Mouse (Mus musculus) ES-E14 (cell line): ENCODE results near the gene Nudt1. TPM values are rescaled to one million over a fixed set of nuclear protein-coding genes. Genes with fewer than 3 reads are reported as not detected.

Experiments
- DNase-seq: peaks from one replicate; pipeline ENCODE4 v3.0.0-alpha.2; 2013; ENCODE audit warnings: low read depth, low spot score
- H3K27ac ChIP-seq: 2 replicates; pipeline ENCODE4 v1.5.1; 2012; ENCODE audit warnings: low read depth, mild to moderate bottlenecking, low read length, moderate library complexity, mixed read lengths; ENCODE audit not compliant: poor library complexity, insufficient read depth, severe bottlenecking
- H3K36me3 ChIP-seq: 2 replicates; pipeline ENCODE4 v1.6.1; 2012; ENCODE audit warnings: mild to moderate bottlenecking, low read length, moderate library complexity, mixed read lengths; ENCODE audit not compliant: control insufficient read depth, poor library complexity, insufficient read depth, severe bottlenecking
- H3K4me1 ChIP-seq, 2 experiments: fragments of 150-350 bp in 1 of 2; sonication (generic) in 1 of 2; 2 replicates each; pipeline ENCODE4 v1.6.1; 2012; ENCODE audit warnings: low read length in 2 of 2, mild to moderate bottlenecking in 1 of 2, mixed read lengths in 1 of 2; ENCODE audit not compliant: control insufficient read depth in 2 of 2, insufficient read depth in 2 of 2, poor library complexity in 1 of 2
- H3K4me3 ChIP-seq, 2 experiments: fragments of 150-350 bp in 1 of 2; sonication (generic) in 1 of 2; 2 replicates each; pipeline ENCODE4 v1.5.1; 2012; ENCODE audit warnings: low read length in 2 of 2, low read depth in 1 of 2, mild to moderate bottlenecking in 1 of 2, mixed read lengths in 1 of 2; ENCODE audit not compliant: insufficient read depth in 1 of 2, poor library complexity in 1 of 2, severe bottlenecking in 1 of 2
- H3K9ac ChIP-seq: 2 replicates; pipeline ENCODE4 v1.6.1; 2012; ENCODE audit warnings: low read depth, mild to moderate bottlenecking, low read length, mixed read lengths; ENCODE audit not compliant: poor library complexity, insufficient read depth, severe bottlenecking
- H3K9me3 ChIP-seq: fragments of 150-350 bp; sonication (generic); 2 replicates; pipeline ENCODE4 v1.6.1; 2012; ENCODE audit warnings: low read depth, mild to moderate bottlenecking, low read length; ENCODE audit not compliant: control insufficient read depth, insufficient read depth
- CHD2 ChIP-seq: IDR thresholded peaks from 2 replicates; pipeline ENCODE4 v1.6.1; 2014; ENCODE audit warnings: mild to moderate bottlenecking, low read depth, low read length, inconsistent platforms
- HCFC1 ChIP-seq: IDR thresholded peaks from 2 replicates; pipeline ENCODE4 v1.6.1; 2012; ENCODE audit warnings: low read length, inconsistent platforms, borderline replicate concordance; ENCODE audit not compliant: insufficient read depth
- MAFK ChIP-seq: IDR thresholded peaks from 2 replicates; pipeline ENCODE4 v1.6.1; 2014; ENCODE audit warnings: mild to moderate bottlenecking, low read depth, low read length, inconsistent platforms; ENCODE audit not compliant: insufficient read depth
- ZC3H11A ChIP-seq: IDR thresholded peaks from 2 replicates; pipeline ENCODE4 v1.6.1; 2012; ENCODE audit warnings: low read depth, mild to moderate bottlenecking, inconsistent platforms, low read length, borderline replicate concordance
- ZNF384 ChIP-seq: IDR thresholded peaks from 2 replicates; pipeline ENCODE4 v1.6.1; 2012; ENCODE audit warnings: low read depth, low read length, inconsistent platforms
- in situ Hi-C, 2 experiments: fragments of 600-800 bp; cut with MboI; formaldehyde crosslinking; loops; one replicate each; pipeline ENCODE4 v1.15.1; 2025; ENCODE audit warnings: low sequenced_read_pairs in 2 of 2, inconsistent platforms in 1 of 2; ENCODE audit not compliant: unreplicated experiment in 2 of 2
- total RNA-seq: library from RNA; depleted of rRNA; stranded (reverse); fragments of 300-350 nt; gene quantifications from 2 replicates; pipeline ENCODE4 v1.2.3, GENCODE M21; 2012

Nudt1 gene
- total RNA-seq, 1 experiment, result 67.7 TPM

DNA sequence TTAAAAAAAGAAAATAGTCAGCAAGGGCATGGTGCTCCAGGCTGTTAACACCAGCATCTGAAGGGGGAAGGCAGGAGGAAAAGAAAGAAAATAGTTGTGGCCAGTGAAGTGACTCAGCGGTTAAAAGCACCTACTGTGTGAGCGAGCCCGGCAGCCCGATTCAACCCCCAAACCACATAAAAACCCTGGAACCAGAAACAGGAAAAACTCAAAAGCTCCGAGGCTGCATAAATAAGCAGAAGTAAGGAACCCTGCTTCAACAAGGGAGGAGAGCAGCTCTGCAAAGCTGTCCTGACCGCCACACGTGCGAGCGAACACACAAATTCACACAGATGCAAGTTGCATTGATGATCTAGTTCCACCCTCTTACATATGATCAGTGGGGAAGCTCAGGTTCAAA lies 28.4 kb downstream of the Nudt1 start:
- Histone ChIP-seq H3K9ac (no peak overlapping the region), H3K9me3 (no peaks in the 10 kb centered on the region), H3K36me3 (peaks cover 44% of the 10 kb centered on the region), H3K27ac (no peak overlapping the region; the same call in 1 of the 2 replicates), H3K4me3 (no peak overlapping the region), H3K4me1 (no peaks in the 10 kb centered on the region)
- TF ChIP-seq MAFK (no peak), HCFC1 (no peak), ZC3H11A (no peak), CHD2 (no peak), ZNF384 (no peak)
- in situ Hi-C loops, result no loop called here
- no peak for DNase-seq

DNA sequence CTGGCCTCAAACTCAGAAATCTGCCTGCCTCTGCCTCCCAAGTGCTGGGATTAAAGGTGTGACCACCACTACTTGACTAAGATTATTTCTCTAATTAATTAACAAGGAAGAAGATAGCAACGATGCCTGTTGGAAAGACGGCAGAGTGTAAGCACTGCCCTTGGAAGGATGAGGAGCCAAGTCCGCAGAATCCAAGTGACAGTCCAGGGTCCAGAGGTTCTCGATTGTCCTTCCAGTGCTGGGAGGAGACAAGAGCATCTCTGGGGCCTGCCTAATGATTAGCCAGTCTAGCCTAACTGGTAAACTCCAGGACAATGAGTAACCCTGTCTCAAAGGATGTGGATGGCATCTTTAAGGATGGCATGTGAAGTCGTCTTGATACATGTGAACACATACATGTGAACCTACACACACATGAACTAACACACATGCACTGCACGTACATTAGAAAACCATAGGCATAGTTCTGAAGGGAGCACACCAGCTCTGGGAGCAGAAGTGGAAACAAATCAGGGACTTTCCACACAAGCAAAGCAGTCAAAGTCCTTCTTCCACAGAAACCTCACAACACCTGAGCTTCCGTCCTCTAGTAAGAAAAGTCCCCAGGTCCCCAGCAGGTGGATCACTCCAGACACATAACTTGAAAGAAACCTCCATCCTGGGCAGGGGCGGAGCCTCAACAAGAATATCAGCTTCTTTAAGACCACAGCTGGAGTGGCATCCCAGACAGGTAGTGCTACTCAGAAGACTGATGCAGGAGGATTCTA lies 29.5 kb downstream of the Nudt1 start:
- Histone ChIP-seq H3K9ac (no peak overlapping the region), H3K27ac (no peak overlapping the region), H3K36me3 (peaks cover 53% of the 10 kb centered on the region), H3K9me3 (no peaks in the 10 kb centered on the region), H3K4me3 (no peak overlapping the region), H3K4me1 (no peaks in the 10 kb centered on the region)
- DNase-seq, result no peak
- in situ Hi-C loops, result no loop called here
- TF ChIP-seq ZNF384 (no peak), CHD2 (no peak), ZC3H11A (no peak), HCFC1 (no peak), MAFK (no peak)

DNA sequence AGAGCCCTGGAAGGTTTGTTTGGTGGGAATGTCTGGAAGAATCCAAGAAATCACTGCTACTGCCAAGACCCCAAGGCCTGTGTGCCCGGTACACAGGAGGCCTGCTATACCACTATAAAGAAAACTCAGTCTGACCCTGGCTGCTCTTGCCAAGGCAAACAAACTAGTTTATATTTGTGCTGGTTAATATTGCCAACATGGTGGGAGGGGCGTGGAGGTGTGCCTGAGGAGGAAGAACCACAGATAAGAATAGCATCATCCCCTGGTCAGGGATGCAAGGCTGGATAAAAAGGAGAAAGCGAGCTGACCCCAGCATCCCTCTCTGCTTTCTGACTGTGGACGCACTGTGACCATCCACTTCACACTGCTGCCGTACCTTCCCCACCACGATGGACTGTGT lies 30.9 kb downstream of the Nudt1 start:
- TF ChIP-seq CHD2, result no peak
- Histone ChIP-seq H3K36me3 (peaks cover 52% of the 10 kb centered on the region), H3K9ac (no peak overlapping the region), H3K27ac (no peak overlapping the region), H3K4me3 (no peak overlapping the region), H3K4me1 (no peaks in the 10 kb centered on the region), H3K9me3 (no peaks in the 10 kb centered on the region)
- in situ Hi-C loops, result no loop called here
- no peak for DNase-seq

DNA sequence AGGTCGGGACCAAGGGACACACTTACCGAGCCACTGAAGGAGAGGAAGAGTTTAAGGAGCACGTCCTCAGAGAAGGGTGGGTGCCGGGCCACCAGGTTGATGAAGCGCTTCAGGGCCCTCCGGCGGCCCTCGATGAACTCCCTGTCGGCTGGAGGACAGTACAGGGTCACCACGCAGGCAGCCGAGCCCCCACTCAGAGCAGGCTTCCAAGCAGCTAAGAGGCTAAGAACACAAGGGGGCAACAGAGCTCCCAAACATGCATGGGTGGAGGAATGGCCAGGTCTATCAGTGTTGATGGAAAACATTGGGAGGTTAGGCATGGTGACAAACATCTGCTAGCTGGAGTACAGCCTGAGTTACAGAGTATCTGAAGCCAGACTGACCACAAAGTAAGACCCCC lies 34.5 kb downstream of the Nudt1 start:
- peaks cover 0 to 12% of the 10 kb centered on the region in 2 experiments; a peak in 2 of 4 replicates for H3K4me1 ChIP-seq
- peaks cover 53% of the 10 kb centered on the region for H3K36me3 ChIP-seq
- H3K9ac ChIP-seq, result no peak overlapping the region
- in situ Hi-C loops, result no loop called here
- H3K27ac ChIP-seq, result no peak overlapping the region
- no peak for TF ChIP-seq ZC3H11A
- no peak for TF ChIP-seq ZNF384
- TF ChIP-seq MAFK, result no peak
- TF ChIP-seq CHD2, result no peak
- DNase-seq, result no peak
- no peak overlapping the region for H3K4me3 ChIP-seq
- H3K9me3 ChIP-seq, result no peaks in the 10 kb centered on the region

DNA sequence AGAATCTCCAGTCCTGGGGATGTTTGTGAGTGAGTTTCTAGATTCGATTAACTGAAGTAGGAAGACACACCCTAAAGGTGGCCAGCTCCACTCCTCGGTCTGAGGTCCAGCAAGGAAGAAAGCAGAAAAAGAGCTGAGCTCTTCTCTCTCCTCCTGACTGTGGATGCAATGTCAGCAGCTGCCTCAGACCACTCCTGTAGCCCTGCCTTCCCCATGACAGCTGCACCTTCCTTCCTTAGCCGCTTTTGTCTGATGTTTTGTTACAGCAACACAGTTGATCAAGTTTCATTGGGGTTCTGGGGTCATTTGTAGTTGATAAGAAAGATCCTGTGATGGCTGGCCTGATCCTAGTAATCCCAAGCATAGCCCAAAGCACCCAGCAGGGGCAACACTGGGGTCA lies 36.0 kb downstream of the Nudt1 start:
- no peak for DNase-seq
- no peaks in the 10 kb centered on the region for H3K9me3 ChIP-seq
- H3K36me3 ChIP-seq, result peaks cover 42% of the 10 kb centered on the region
- H3K27ac ChIP-seq, result no peak overlapping the region
- in situ Hi-C loops, result no loop called here
- H3K4me3 ChIP-seq, result no peak overlapping the region
- TF ChIP-seq HCFC1 (no peak), CHD2 (no peak), MAFK (no peak), ZNF384 (no peak), ZC3H11A (no peak)
- no peak overlapping the region for H3K9ac ChIP-seq
- H3K4me1 ChIP-seq, result peaks cover 0 to 19% of the 10 kb centered on the region in 2 experiments; a peak in 2 of 4 replicates
